Mouse (Mus musculus) CD4-positive, CD25-positive, alpha-beta regulatory T cell, adult 4 months (primary cell): Measurements from ENCODE around the gene Mgea5. TPM values are rescaled to one million over a fixed set of nuclear protein-coding genes. Genes with fewer than 3 reads are reported as not detected.

Source experiments
- ATAC-seq: one replicate; pipeline ENCODE4 v1.8.0; 2017
- polyA plus RNA-seq, 2 experiments: library from polyadenylated mRNA; unstranded; fragments of 100-300 nt; shearing (Covaris generic); gene quantifications; one replicate each; pipeline ENCODE4 v1.2.1; 2017

Mgea5 gene
- polyA plus RNA-seq, 2 experiments from 2014 or later, result 191 to 247 TPM

DNA sequence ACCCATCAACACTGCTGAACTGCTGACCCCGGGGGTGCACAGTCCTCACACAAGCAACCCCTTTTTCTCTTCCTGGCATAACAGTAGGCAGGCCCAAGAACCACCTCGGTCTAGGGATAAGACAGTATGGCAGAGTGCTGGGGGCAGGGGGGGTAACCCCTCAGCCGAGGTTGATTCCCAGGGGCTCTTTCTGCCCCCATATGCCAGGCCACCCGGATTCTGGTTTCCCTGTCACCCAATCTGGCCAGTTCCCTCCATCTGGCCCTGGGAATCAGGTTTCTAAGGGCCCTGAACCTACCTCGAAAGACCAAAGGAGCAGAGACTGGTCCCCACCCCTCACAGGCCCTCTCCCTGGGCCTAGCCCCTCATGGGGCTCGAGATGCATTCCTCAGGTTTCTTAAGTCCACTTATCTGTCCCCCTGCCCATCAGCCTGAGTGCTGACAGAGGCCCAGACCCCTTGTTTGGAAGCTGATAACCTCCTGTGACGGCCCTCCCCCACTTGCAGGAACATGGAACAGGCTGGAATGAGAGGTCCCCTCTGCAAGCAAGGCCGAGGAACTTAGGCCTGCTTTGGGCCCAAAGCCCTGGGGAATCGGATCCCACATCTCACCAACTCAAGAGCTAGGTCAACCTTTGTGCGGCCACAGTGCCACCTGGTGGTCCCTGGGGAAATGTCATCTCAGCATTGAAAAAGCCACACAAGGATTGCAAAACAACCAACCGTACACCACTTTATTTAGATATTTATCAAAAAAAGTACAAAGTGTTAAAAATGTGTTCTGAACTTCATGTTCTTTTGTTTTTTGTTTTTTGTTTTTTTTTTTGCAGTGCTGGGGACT lies 36.4 kb downstream of the Mgea5 start:
- ATAC-seq, result peak; percentile 32

DNA sequence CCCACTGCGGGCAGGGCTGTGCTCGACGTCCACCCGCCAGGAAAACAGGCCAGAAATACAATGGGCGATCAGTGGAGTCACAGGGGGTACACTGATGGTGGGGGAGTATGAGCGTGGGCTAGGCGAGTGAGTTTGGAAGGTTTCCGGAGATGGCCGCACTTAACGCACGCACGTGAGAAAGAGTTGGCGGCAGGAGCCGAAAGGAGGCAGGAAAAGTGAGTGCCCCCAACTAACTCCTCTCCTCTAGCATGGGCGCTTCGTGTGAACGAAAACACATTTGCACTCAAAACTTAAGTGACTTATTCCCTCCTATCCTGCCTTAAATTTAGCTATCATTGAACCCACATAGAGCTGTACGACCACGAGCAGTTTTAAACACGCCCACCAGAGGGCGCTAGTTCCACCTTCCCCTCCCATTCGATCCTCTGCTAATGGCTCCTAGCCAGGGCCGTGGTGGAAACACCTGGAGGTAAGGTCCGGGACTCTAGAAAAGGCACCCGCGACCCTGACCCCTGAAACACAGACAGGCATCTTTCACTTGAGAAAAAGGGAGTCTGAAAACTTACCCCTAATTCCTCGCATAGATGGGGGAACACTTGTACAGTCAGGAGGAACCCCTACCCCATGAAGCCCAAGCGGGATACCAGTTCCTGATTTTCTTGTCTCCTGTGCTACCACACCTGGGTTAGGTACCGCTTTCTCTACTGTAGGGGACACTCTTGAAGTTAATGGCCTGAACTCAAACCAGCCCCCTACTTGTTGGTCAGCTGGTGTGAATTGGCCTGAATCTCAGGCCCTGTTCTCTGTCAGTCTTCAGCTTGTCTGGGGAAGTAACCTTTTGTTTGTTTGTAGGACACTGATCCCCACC lies 37.2 kb downstream of the Mgea5 start:
- ATAC-seq, result peak; percentile 42

DNA sequence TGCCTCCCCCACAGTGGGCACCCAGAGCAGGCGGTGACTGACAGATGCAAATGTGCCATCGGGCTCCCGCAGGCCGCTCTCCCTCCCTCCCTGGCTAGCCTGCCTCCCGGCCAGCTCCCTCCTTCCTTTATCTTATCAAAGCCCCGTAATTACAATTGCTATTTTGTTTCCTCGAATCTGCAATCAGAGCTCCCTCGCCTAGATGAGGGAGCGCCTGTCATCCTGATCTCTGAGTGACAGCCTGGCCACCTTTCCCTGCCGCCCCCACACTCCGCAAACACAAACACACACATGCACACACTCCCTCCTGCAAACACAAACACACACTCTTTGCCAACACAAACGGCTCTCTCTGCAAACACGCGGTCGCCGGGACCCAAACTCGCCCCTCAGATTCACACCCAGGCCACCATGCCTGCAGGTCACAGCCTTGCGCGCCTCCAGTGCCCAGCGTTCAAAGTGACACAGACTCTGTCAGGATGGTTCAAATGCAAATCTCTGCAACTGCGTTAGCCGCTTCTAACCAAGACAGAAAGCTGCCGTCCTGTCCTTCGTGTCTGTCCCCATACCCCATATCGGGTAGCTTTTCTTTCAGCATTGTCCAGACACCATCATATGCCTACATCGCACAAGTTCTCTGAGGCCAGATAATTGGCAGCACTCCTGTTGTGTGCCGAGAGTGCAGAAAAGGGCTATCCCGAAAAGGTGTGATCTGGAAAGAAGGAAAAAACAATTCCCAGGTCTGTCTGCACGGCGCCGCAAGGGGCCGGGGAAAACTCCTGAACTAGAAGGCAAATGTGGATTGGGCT lies 38.1 kb downstream of the Mgea5 start:
- no peak for ATAC-seq

DNA sequence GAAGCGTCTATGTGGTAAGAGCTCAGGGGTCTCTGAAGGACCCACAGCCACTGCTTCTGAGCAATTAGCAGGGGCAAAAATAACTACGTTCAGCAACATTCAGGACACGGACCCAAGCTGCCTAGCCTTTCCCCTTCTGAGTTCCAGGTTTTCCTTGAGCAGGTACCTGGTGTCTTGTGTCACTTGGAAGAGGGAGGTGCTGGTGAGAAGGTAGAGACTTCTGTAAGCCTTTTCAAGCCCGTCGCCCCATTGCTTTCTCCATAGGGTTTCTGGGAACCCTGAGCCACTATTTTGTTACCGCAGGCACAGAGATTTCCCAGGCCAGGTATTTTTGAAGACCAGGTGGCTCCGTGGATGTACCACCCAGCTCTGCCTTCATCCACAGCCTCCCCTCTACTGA lies 40.0 kb downstream of the Mgea5 start:
- no peak for ATAC-seq

DNA sequence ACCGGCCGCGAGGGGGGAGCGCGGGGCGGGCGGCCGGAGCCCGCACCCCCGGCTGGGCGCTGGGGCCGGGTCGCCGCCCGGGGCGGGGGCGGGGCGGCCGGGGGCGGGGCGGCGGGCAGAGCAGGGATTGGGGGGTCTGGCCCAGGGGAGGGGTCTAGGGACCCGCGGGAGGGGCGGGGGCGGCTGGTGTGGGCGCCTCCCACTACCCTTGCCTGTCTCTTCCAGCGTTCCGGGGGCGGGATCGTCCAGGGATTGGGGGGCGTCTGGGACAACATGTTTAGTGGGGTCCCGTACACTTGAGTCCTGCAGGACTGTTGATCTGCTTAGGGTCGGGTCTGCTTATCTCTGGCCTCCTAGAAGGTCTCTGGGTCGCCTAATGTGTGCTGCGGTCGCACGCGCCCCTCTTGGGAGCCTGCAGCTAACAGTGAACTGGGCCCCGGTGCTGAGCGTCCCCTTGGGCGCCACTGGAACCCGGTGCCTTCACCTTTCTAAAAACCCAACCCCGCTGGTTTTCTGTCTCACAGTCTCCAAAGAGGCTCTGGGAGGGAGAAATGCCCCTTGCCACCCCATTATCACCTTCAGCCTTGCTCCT lies 40.6 kb downstream of the Mgea5 start:
- no peak for ATAC-seq

DNA sequence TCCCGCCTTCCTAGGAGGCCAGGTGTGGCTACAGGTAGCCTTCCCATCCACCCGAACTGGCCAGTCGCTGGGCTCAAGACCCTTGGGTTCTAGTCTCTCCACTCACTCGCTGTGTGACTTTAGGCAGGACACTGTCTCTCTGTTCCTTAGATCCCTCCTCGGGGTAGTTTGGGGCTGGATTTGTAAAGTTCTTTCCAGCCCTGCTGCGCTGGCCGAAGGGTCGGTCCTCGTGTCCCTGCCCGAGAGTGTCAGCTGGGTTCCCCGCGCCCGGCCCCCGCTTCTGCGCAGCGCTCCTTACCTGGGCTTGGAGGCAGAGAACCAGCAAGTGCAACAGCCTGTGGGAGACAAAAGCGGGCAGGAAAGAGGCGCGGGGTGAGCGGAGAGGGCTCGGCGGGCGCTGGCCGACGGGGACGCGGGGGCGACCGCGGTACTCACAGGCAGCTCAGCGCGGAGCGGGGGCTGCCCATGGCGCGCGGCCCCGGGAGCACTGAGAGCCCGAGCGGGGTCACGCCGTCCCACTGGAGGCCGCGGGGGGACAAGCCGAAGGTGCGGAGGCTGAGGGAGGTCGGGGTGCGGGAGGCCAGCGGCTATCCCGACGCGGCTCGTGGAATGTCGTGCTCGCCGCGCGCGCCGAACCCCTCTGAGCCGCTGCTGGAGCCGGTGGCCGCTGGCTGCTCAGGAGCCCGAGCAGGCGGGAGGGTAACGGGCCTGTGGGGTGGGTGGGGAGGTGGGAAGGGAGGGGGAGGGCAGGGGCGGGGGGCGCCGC lies 41.2 kb downstream of the Mgea5 start, which contains the start of gene Fgf8:
Fgf8 (minus strand) TSS at position 698 of the 766 bp plus-strand sequence.
- peak; percentile 42 for ATAC-seq

DNA sequence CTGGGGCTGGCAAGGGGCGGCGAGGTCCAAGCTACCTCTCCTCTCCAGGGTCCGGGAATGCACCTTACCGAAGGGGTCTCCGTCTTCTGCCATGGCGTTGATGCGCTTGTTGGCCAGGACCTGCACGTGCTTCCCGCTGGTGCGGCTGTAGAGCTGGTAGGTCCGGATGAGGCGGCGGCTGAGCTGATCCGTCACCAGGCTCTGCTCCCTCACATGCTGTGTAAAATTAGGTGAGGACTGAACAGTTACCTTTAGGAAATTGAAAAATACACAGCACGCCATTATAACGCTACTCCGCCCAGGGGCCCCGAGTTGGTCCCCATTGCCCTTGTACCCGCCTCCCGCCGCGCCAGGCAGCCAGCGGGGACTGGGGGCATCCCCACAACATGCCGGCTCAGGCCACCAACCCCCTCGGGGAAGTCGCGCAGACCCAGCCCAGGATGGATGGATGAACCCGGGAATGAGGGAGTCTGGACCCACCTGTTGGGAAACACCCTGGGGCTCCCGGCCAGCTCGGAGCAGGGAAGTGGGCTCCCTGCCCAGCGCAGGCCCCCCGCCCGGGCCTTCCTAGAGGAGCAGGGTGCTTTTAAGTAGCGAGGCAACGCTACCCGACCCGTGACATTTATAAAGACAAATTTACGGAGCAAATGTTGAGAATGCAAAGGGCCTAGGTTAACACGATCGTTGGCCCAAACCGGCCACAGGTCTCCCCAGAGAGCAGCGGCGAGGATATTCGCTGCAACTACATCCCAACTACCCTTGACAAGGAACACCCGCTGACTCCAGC lies 42.0 kb downstream of the Mgea5 start:
- ATAC-seq, result no peak

DNA sequence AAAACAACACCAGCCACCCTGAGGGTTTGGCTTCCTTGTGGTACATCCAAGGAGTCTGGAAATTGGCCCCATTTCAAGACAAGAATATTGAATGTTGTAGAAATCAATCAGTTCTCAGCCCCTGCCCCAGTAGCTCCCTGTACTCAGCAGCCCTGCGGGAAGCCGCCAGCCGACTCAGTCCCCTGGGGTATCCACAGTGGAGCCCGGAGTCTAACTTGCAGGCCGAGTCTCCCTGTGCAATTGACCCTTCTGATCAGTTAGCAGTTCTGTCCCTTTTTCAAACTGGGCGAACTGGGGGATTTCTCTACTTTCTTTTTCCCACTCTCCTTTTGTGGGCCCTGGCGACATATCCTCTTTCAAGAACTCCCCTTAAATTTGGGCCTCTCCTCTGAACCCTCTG lies 42.8 kb downstream of the Mgea5 start:
- no peak for ATAC-seq

DNA sequence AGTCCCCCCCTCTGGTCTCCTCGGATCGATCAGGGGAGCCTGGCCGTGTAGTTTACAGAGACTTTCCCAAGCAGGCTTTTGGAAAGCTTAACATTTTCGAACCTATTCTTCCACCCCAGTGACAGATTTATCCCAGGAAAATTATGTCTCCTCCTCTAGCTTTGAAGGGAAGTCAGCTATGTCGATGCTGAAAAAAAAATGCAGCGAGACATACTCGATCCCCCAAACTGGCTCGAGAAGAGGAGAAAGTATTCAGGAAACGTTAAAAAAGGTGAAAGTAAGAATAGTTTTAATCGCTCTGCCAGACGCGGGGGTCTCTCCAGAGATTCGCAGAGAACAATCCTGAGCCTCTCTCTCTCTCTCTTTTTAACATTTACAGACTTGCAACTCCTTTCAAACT lies 43.4 kb downstream of the Mgea5 start:
- ATAC-seq, result no peak

DNA sequence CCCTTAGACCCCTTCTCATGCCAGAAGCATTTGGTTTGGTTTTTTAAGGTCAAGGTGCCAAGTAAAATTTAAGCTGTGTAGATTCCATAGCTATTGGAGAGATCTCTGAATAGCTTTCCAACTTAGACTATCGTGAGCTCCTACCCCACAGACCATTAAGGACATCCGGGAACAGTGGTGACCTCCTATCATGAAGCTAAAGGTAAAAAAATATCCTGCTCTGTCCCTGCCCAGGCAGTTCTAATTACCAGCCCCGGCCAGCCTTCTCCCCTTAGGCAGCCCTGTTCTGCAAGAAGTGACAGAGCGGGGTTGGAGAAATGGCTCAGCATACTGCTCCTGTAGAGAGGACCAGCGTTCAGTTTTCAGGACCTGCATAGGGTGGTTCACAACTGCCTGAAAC lies 45.1 kb downstream of the Mgea5 start:
- no peak for ATAC-seq

DNA sequence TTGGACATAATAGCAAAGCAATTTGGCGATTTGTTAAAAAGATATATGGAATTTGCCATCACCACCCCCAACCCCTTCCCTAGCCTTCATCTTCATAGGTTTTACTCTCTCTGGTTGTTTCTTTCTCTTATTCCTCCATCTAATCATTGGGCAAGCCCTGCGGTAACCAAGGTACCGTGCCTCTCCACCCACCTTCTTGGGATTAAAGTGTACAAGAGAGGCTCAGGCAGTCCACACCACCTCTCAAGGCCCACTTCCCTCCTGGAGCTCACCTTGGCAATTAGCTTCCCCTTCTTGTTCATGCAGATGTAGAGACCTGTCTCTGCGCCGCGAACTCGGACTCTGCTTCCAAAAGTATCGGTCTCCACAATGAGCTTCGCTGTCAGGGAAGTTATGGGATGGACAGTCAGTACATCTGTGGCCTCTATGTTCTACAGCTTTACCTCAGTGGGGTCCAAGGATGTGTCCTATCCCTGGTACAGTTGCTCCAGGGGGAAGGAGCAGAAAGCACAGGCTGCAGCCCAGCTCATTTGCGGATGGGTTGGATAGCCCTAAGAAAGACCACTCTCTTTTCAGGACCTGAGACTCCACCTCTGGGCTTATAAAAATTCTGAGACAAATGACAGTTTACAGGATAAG lies 45.7 kb downstream of the Mgea5 start:
- no peak for ATAC-seq

DNA sequence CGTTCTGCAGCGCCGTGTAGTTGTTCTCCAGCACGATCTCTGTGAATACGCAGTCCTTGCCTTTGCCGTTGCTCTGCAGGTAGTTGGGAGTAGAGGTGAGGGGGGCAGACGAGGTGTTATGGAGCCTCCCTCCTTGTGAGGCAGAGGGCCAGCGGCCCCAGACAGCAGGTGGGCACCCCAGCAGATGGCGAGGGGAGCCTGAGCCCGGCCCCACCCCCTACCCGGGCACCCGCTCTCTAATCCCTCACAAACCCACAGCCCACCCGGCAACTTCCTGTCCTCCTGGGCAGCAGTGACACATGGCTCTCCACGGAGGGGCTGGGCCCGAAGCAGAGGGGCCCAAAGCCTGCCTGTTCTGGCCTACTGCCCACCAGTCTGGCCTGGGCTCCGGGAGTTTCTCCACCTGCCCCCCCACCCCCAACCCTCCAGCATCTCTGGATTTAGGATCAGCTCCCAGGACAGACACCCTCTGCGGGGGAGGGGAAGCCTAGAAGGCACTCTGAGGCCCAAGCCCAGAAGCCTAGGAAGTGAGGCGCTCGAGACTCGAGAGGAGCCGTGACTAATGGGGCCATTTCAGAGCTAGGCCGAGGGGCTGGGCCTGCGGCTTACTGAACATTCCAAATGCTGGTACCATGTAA lies 46.3 kb downstream of the Mgea5 start:
- no peak for ATAC-seq

DNA sequence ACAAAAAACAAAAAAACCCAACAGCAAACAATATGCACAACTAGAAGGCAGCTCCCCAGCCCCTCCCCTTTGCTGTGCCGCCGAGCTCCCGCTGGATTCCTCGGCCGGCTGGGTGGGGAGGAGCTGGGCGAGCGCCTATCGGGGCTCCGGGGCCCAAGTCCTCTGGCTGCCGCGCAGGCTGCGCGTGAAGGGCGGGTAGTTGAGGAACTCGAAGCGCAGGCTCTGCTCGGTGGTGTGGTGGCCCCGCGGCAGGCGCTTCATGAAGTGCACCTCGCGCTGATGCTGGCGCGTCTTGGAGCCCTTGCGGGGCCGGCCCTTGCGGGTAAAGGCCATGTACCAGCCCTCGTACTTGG lies 46.8 kb downstream of the Mgea5 start:
- peak; percentile 29 for ATAC-seq

DNA sequence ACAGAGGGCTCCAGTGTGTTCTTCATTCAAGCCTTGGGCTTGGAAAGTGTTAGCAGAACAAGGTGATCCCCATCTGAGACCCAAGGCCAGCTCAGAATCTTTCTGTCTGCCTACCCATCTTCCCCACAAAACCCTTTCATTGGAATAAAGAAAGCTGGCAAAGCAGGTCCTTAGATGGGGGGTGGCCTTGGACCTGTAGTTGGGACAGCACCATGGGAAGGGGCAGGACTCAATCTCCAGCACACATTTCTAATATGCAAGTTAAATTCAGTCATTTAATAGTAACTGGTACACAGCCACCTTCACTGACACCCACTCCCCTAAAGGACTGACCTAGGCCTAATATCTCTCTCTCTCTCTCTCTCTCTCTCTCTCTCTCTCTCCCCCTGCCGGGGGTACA lies 47.4 kb downstream of the Mgea5 start:
- ATAC-seq, result no peak

DNA sequence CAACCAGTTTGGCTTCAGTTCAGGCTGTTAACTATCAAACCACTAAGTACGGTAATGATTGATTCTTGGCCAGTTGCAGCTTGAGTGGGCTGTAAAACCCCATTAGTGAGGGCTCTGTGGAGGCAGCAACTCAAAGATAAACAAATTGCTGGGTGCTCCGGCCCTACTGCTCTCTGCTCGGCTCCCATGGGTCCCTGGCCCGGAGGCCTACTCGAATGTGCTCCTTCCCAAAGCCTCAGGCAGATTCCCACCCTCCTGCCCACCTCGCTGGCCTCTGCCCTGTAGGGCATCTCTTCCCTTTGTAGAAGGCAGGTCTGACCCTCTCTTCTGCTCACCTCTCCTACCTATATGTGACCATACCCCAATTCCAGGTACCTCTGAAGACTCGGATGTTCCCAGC lies 48.9 kb downstream of the Mgea5 start:
- no peak for ATAC-seq

DNA sequence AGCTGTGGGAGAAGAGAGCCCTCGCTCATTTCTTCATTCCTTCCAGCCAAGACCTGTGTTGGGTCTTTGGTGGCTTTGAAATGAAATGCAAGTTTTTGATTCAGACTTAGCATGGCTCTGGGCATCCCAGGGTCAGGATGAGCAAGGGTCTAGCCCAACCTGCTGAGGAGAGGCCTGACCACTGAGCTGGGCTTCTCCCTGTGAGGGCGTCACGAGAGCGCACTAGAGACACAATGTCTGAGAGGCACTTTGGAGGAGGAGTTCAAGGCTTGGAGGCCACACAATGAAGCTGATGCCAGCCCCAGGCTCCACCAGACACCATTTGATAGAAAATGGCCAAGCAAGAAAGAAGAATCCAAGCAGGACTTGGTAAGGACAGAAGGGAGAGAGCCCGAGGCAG lies 49.4 kb downstream of the Mgea5 start:
- no peak for ATAC-seq

DNA sequence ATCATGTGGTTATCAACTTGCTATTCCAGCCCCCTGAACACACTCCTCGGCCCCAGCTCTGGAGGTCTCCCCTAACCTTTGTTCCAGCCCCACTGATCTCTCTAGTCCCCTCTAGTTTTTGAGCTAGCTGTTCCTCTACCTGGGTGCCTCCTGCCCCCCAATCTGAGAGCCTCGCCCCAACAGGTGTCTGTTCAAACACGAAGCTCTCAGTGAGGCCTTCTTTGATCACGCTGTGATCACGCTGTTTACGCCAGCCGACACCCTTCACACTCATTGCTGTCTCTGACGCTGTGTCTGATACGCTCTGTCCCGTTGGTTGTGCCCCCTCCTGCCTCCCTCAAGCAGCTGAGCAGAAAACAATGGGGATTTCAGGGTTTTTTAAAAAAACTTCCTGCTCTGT lies 50.1 kb downstream of the Mgea5 start:
- ATAC-seq, result no peak

DNA sequence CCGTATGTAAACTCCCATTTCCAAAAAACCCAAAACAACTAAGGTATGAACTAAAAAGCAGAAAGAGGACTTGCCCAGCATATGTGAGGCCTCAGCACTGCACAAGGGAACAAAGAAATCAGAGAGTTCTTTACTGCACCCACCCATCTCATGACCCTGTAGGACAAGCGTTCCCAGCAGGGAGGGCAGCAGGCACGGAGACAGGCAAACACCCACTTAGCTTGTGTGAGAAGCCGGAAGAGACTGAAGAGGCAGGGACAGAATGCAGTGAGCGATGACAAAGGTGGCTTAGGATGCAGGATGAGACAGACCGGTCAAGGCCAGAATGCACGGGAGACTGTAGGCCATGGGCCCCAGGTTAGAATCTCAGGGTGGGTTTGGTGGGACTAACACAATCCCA lies 52.0 kb downstream of the Mgea5 start:
- ATAC-seq, result no peak

DNA sequence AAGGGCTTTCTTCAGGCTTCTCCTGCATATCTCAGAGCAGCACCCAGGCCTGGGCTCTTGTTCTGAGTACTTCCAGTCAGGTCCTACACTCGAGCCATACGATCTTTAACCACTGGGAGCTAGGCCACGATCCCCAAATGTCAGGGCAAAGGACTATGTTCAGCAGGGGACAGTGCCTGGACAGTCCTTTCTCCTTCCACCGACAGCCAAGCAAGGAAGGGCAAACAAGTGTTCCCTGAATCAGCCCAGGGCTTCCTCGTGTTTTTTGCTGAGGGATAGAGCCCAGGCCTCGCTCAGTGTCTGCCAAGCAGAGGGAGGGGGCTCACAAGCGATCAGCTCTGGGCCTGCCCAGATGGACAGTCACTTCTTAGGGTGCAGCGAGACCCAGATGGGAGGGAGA lies 53.6 kb downstream of the Mgea5 start:
- ATAC-seq, result no peak

DNA sequence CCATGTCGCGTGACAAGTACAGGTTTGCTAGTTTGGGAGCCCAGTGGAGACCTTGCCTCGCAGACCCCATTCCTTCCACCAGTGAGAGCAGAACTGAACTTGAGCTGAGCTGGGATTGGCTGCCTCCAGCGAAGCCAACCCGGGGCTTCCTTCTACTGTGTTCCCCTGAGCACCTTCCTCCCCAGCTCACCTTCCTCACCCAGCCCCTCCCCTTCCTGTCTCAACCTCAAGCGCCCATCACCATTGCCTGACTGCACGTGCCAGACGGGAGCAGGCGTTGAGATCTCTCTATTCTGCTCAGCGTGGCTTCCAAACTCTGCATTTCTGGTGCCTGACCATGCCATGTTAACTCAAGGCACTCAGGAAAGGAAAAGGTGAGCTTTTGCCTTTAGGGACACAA lies 56.4 kb downstream of the Mgea5 start:
- ATAC-seq, result no peak
